Mouse (Mus musculus) CH12.LX (cell line): Measurements from ENCODE around the gene Moap1. TPM values are rescaled to one million over a fixed set of nuclear protein-coding genes. Genes with fewer than 3 reads are reported as not detected.

Experiments
- DNase-seq: peaks from one replicate; pipeline ENCODE4 v3.0.0-alpha.2; 2013; ENCODE audit errors: extremely low read depth
- H3K27ac ChIP-seq: 2 replicates; pipeline ENCODE4 v1.5.1; 2012; ENCODE audit warnings: low read depth, mild to moderate bottlenecking, control low read depth, moderate library complexity; ENCODE audit not compliant: insufficient read depth
- H3K27me3 ChIP-seq: replicated peaks from 2 replicates; pipeline ENCODE3; 2012; ENCODE audit warnings: inconsistent platforms
- H3K36me3 ChIP-seq, 2 experiments: replicated peaks in 1 of 2; 2 replicates each; pipeline versions ENCODE3 to v1.6.1; 2012; ENCODE audit warnings: inconsistent platforms in 1 of 2, low read length in 1 of 2, mild to moderate bottlenecking in 1 of 2, mixed read lengths in 1 of 2, moderate library complexity in 1 of 2; ENCODE audit not compliant: control insufficient read depth in 1 of 2, insufficient read depth in 1 of 2
- H3K4me1 ChIP-seq, 2 experiments: 2 replicates each; pipeline ENCODE4 v1.6.1; 2012; ENCODE audit warnings: inconsistent platforms in 1 of 2, moderate library complexity in 1 of 2; ENCODE audit not compliant: insufficient read depth in 2 of 2, control insufficient read depth in 1 of 2
- H3K4me2 ChIP-seq: 2 replicates; pipeline ENCODE4 v1.6.1; 2012; ENCODE audit warnings: low read depth, mild to moderate bottlenecking, control low read depth; ENCODE audit not compliant: poor library complexity, insufficient read depth, severe bottlenecking
- H3K4me3 ChIP-seq, 3 experiments: fragments of 150-350 bp in 1 of 3; sonication (generic) in 1 of 3; replicated peaks in 1 of 3; 2 replicates each; pipeline versions ENCODE3 to v1.5.1; 2011 to 2012; ENCODE audit warnings: low read depth in 2 of 3, low read length in 2 of 3, mild to moderate bottlenecking in 2 of 3, moderate library complexity in 2 of 3, control low read depth in 1 of 3, improper control_type of control experiment in 1 of 3, inconsistent platforms in 1 of 3, mixed read lengths in 1 of 3; ENCODE audit not compliant: poor library complexity in 1 of 3
- H3K79me2 ChIP-seq: replicated peaks from 2 replicates; pipeline ENCODE4 v1.6.1; 2012; ENCODE audit warnings: mild to moderate bottlenecking, moderate library complexity; ENCODE audit not compliant: control insufficient read depth, poor library complexity, insufficient read depth, severe bottlenecking; ENCODE audit errors: extremely low read depth
- H3K9ac ChIP-seq: 2 replicates; pipeline ENCODE4 v1.6.1; 2012; ENCODE audit warnings: low read depth, mild to moderate bottlenecking, control low read depth, moderate library complexity; ENCODE audit not compliant: insufficient read depth
- H3K9me3 ChIP-seq: replicated peaks from 2 replicates; pipeline ENCODE3; 2012; ENCODE audit warnings: low read length, inconsistent platforms, mixed read lengths
- CHD2 ChIP-seq: IDR thresholded peaks from 2 replicates; pipeline ENCODE4 v1.6.1; 2011; ENCODE audit warnings: low read length, improper control_type of control experiment
- CTCF ChIP-seq, 2 experiments: IDR thresholded peaks in 1 of 2; conservative IDR thresholded peaks in 1 of 2; 2 replicates each; pipeline ENCODE4 v1.5.1; 2011 to 2012; ENCODE audit warnings: low read depth in 2 of 2, low read length in 2 of 2, improper control_type of control experiment in 1 of 2, inconsistent platforms in 1 of 2, mild to moderate bottlenecking in 1 of 2, moderate library complexity in 1 of 2
- E2F4 ChIP-seq: IDR thresholded peaks from 2 replicates; pipeline ENCODE4 v1.6.1; 2011; ENCODE audit warnings: low read depth, low read length, improper control_type of control experiment; ENCODE audit not compliant: insufficient replicate concordance
- ELF1 ChIP-seq: IDR thresholded peaks from 2 replicates; pipeline ENCODE4 v1.6.1; 2014; ENCODE audit warnings: low read depth, mild to moderate bottlenecking, inconsistent platforms, low read length, improper control_type of control experiment
- EP300 ChIP-seq: IDR thresholded peaks from 2 replicates; pipeline ENCODE4 v1.6.1; 2011; ENCODE audit warnings: low read length, improper control_type of control experiment
- ETS1 ChIP-seq: conservative IDR thresholded peaks from 2 replicates; pipeline ENCODE4 v1.6.1; 2012; ENCODE audit warnings: low read depth, mild to moderate bottlenecking, inconsistent platforms, low read length, improper control_type of control experiment, moderate library complexity
- GABPA ChIP-seq: IDR thresholded peaks from 2 replicates; pipeline ENCODE4 v1.6.1; 2012; ENCODE audit warnings: low read depth, low read length, improper control_type of control experiment, inconsistent platforms; ENCODE audit not compliant: insufficient replicate concordance
- HCFC1 ChIP-seq: IDR thresholded peaks from 2 replicates; pipeline ENCODE4 v1.6.1; 2012; ENCODE audit warnings: low read depth, mild to moderate bottlenecking, inconsistent platforms, low read length, improper control_type of control experiment
- IRF4 ChIP-seq: IDR thresholded peaks from 2 replicates; pipeline ENCODE4 v1.6.1; 2014; ENCODE audit warnings: low read depth, mild to moderate bottlenecking, inconsistent platforms, low read length, improper control_type of control experiment
- JUN ChIP-seq: IDR thresholded peaks from 2 replicates; pipeline ENCODE4 v1.6.1; 2011; ENCODE audit warnings: low read depth, mild to moderate bottlenecking, low read length, improper control_type of control experiment, moderate library complexity; ENCODE audit not compliant: insufficient read depth
- JUND ChIP-seq: conservative IDR thresholded peaks from 2 replicates; pipeline ENCODE4 v1.6.1; 2011; ENCODE audit warnings: low read depth, low read length, improper control_type of control experiment
- KAT2A ChIP-seq: IDR thresholded peaks from 2 replicates; pipeline ENCODE4 v1.6.1; 2012; ENCODE audit warnings: low read length, improper control_type of control experiment, inconsistent platforms; ENCODE audit not compliant: insufficient replicate concordance
- MAX ChIP-seq: IDR thresholded peaks from 2 replicates; pipeline ENCODE4 v1.6.1; 2011; ENCODE audit warnings: low read length, improper control_type of control experiment
- MAZ ChIP-seq: IDR thresholded peaks from 2 replicates; pipeline ENCODE4 v1.6.1; 2012; ENCODE audit warnings: low read depth, mild to moderate bottlenecking, inconsistent platforms, low read length, improper control_type of control experiment, moderate library complexity
- MEF2A ChIP-seq: IDR thresholded peaks from 2 replicates; pipeline ENCODE4 v1.6.1; 2014; ENCODE audit warnings: low read depth, mild to moderate bottlenecking, inconsistent platforms, low read length, improper control_type of control experiment, borderline replicate concordance
- MXI1 ChIP-seq: IDR thresholded peaks from 2 replicates; pipeline ENCODE4 v1.6.1; 2011; ENCODE audit warnings: mild to moderate bottlenecking, low read depth, low read length, improper control_type of control experiment
- MYC ChIP-seq: IDR thresholded peaks from 2 replicates; pipeline ENCODE4 v1.6.1; 2011; ENCODE audit warnings: low read depth, mild to moderate bottlenecking, improper control_type of control experiment, low read length
- NELFE ChIP-seq: IDR thresholded peaks from 2 replicates; pipeline ENCODE4 v1.6.1; 2011; ENCODE audit warnings: low read depth, low read length, improper control_type of control experiment
- NRF1 ChIP-seq: IDR thresholded peaks from 2 replicates; pipeline ENCODE4 v1.6.1; 2014; ENCODE audit warnings: low read depth, mild to moderate bottlenecking, inconsistent platforms, low read length, improper control_type of control experiment, moderate library complexity
- POLR2A ChIP-seq: IDR thresholded peaks from 2 replicates; pipeline ENCODE4 v1.6.1; 2011; ENCODE audit warnings: low read depth, mild to moderate bottlenecking, improper control_type of control experiment, low read length
- POLR2AphosphoS2 ChIP-seq: IDR thresholded peaks from 2 replicates; pipeline ENCODE4 v1.6.1; 2011; ENCODE audit warnings: low read depth, low read length, improper control_type of control experiment
- RAD21 ChIP-seq: IDR thresholded peaks from 2 replicates; pipeline ENCODE4 v1.6.1; 2011; ENCODE audit warnings: low read depth, mild to moderate bottlenecking, low read length, improper control_type of control experiment, moderate library complexity
- RCOR1 ChIP-seq: conservative IDR thresholded peaks from 2 replicates; pipeline ENCODE4 v1.6.1; 2012; ENCODE audit warnings: low read depth, mild to moderate bottlenecking, inconsistent platforms, low read length, improper control_type of control experiment
- SIN3A ChIP-seq: IDR thresholded peaks from 2 replicates; pipeline ENCODE4 v1.6.1; 2012; ENCODE audit warnings: low read length, improper control_type of control experiment, inconsistent platforms
- SMC3 ChIP-seq: IDR thresholded peaks from 2 replicates; pipeline ENCODE4 v1.6.1; 2011; ENCODE audit warnings: low read depth, low read length, improper control_type of control experiment
- TCF12 ChIP-seq: IDR thresholded peaks from 2 replicates; pipeline ENCODE4 v1.6.1; 2014; ENCODE audit warnings: low read depth, mild to moderate bottlenecking, inconsistent platforms, low read length, improper control_type of control experiment
- UBTF ChIP-seq: IDR thresholded peaks from 2 replicates; pipeline ENCODE4 v1.6.1; 2012; ENCODE audit warnings: low read depth, mild to moderate bottlenecking, inconsistent platforms, low read length, improper control_type of control experiment, moderate library complexity
- USF1 ChIP-seq: IDR thresholded peaks from 2 replicates; pipeline ENCODE4 v1.6.1; 2014; ENCODE audit warnings: low read depth, mild to moderate bottlenecking, inconsistent platforms, low read length, improper control_type of control experiment
- USF2 ChIP-seq: conservative IDR thresholded peaks from 2 replicates; pipeline ENCODE4 v1.6.1; 2011; ENCODE audit warnings: low read depth, low read length, improper control_type of control experiment
- ZMIZ1 ChIP-seq: IDR thresholded peaks from 2 replicates; pipeline ENCODE4 v1.6.1; 2012; ENCODE audit warnings: low read depth, mild to moderate bottlenecking, inconsistent platforms, low read length, improper control_type of control experiment
- dilution Hi-C: fragments of 300-500 bp; cut with MboI; formaldehyde crosslinking; loops from 2 replicates; pipeline ENCODE4 v1.14.3; 2020; ENCODE audit warnings: low sequenced_read_pairs; ENCODE audit not compliant: extremely low pct_unique_long_range_greater_than_20kb, extremely low pct_ligation_motif_present
- in situ Hi-C: fragments of 300-500 bp; cut with MboI; formaldehyde crosslinking; loops from 3 replicates; pipeline ENCODE4 v1.14.3; 2019; ENCODE audit warnings: low sequenced_read_pairs, low pct_ligation_motif_present, low pct_unique_long_range_greater_than_20kb, mixed read lengths
- polyA plus RNA-seq: library from polyadenylated mRNA; unstranded; fragments of >175 nt; gene quantifications from 2 replicates; pipeline ENCODE4 v1.2.1, GENCODE M21; 2012; ENCODE audit warnings: low read depth; ENCODE audit not compliant: insufficient read length
- total RNA-seq, 2 experiments: library from RNA; depleted of rRNA; stranded (reverse); fragments of 300-350 nt in 1 of 2; fragments of >200 nt in 1 of 2; gene quantifications; 2 replicates each; pipeline ENCODE4 v1.2.3; 2012 to 2014

Gene Moap1
- total and polyA plus RNA-seq, 3 experiments, result 5.5 to 7.1 (median 6.1) TPM

GRCm38 (mm10) chr12:102757689-102758402, 14.4 kb upstream of the Moap1 start, which contains the start of the genes Gm28051, Gon7 and Ubr7:
Gene Gm28051 (minus strand): TSS chr12:102757765.
Gene Gon7 (minus strand): TSS chr12:102757803.
Gene Ubr7 (plus strand): TSS chr12:102757967.
- H3K4me1 ChIP-seq, result peaks cover 4 to 51% of the 10 kb centered on the region in 2 experiments; a peak in 3 of 4 replicates
- dilution Hi-C loops, result no loop called here
- peaks cover 72% of the 10 kb centered on the region for H3K79me2 ChIP-seq
- H3K4me2 ChIP-seq, result peak within 1 kb of the TSS; percentile 95
- H3K27ac ChIP-seq, result peak within 1 kb of the TSS; percentile 48
- DNase-seq, result peak; percentile 98
- peak within 1 kb of the TSS; percentile 89 for H3K9ac ChIP-seq
- TF ChIP-seq POLR2A (peak; percentile 85), ELF1 (peak; percentile 96), GABPA (no peak; the same call in 1 of the 2 replicates), HCFC1 (peak; percentile 92), MXI1 (peak; percentile 48; the same call in 1 of the 2 replicates), KAT2A (peak; percentile 87; the same call in 1 of the 2 replicates), USF1 (no peak), UBTF (no peak), RCOR1 (peak; percentile 28; the same call in 1 of the 2 replicates), ETS1 (no peak), MAX (peak; percentile 85), EP300 (no peak), JUN (no peak), NELFE (peak; percentile 78), MAZ (peak; percentile 95), JUND (no peak), POLR2AphosphoS2 (no peak), E2F4 (peak; percentile 78; the same call in 1 of the 2 replicates), RAD21 (no peak), MEF2A (no peak; the same call in 1 of the 2 replicates), TCF12 (peak; percentile 66), CHD2 (peak; percentile 84), ZMIZ1 (peak; percentile 75), NRF1 (no peak), MYC (no peak), SIN3A (no peak; the same call in 1 of the 2 replicates), USF2 (no peak), SMC3 (no peak), CTCF (conservative IDR thresholded peaks at IDR 0.05 in 1 of 2, IDR thresholded peaks at IDR 0.05 in 1 of 2; ENCODE audit: low read depth in 2 of 2, low read length in 2 of 2) (no peak), IRF4 (peak; percentile 44; the same call in 1 of the 2 replicates)
- in situ Hi-C loops, result no loop called here
- H3K27me3 ChIP-seq, result no peaks in the 10 kb centered on the region
- no peaks in the 10 kb centered on the region for H3K9me3 ChIP-seq
- H3K36me3 ChIP-seq, result peaks cover 9 to 34% of the 10 kb centered on the region in 2 experiments
- H3K4me3 ChIP-seq, result peak within 1 kb of the TSS; percentile 84 to 97 (median 92)
